Mouse (Mus musculus) gonadal fat pad, adult 2 months (tissue): ENCODE data around the gene Cryl1. TPM values are rescaled to one million over a fixed set of nuclear protein-coding genes. Genes with fewer than 3 reads are reported as not detected.

Experiments
- DNase-seq: peaks from one replicate; pipeline ENCODE4 v3.0.0-alpha.2; 2012; ENCODE audit warnings: low read depth
- polyA plus RNA-seq: library from polyadenylated mRNA; depleted of rRNA; stranded (reverse); fragments of >200 nt; gene quantifications from 2 replicates; pipeline ENCODE4 v1.2.3, GENCODE M21; 2012; rRNA removed

Cryl1 gene
- polyA plus RNA-seq, 1 experiment, result 70.3 TPM

- no peak for DNase-seq
These were observed 163.6 kb downstream of the Cryl1 start for GRCm38 (mm10) chr14:57234711-57235110.

DNA sequence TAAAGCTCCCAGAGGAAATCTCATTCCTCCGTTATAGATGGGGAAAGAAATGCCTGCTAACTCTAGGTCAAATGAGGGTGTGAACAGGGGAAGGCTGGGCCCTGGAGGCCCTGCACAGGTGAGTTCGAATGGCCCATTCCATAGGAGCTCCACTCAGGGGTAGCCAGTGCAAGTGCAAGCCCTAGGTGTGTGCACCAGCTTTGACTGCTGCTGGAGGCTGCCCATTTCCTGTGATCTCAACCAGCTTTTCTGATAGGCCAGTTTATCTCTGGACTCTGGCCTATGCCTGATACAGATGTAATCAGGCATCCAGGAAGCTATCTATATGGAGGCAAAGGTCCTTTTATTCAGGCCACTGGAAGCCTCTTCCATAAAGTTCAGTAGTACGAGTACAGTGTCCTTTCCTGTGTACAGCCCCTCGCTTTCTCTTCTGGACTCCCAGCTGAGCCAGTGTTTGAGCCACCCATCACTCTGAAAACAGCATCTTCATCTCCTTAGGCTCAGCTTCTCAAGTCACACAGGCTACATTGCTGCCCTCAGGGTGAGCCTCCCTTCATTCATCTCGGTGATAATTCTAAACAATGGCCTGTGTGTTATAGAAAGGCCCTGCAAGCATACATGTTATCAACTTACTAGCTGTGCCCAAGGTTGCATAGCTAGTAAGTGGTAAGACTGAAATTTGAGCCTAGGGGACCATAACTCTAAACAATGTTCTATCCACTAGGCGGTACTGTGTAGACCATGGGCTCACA lies 167.9 kb downstream of the Cryl1 start:
- DNase-seq, result no peak

Other genes starting within 250 kb of the Cryl1 start
- 8.1 and 8.6 TPM in 2 replicates for gene Ift88, start 25.5 kb upstream of the Cryl1 start, polyA plus RNA-seq
- gene Il17d, start 126.2 kb upstream of the Cryl1 start, polyA plus RNA-seq, result 9.1 and 10.8 TPM in 2 replicates
- 16.7 and 31.8 TPM in 2 replicates for gene Eef1akmt1, start 173.1 kb upstream of the Cryl1 start, polyA plus RNA-seq